Mouse (Mus musculus) lung, embryonic 16.5 days (tissue): Measurements from ENCODE around the gene Tgfbr2. TPM values are rescaled to one million over a fixed set of nuclear protein-coding genes. Genes with fewer than 3 reads are reported as not detected.

ENCODE experiments used
- ATAC-seq: fragments of 200-750 bp; cut with Nextera tagmentation; 2 replicates; pipeline ENCODE4 v1.8.0; 2017; ENCODE audit warnings: low read depth, mild to moderate bottlenecking, moderate library complexity
- H3K27ac ChIP-seq: fragments of 300-500 bp; sonication (generic); 2 replicates; pipeline ENCODE4 v1.5.1; 2014; ENCODE audit warnings: mild to moderate bottlenecking, control low read depth, low read length
- H3K27me3 ChIP-seq: fragments of 300-500 bp; sonication (generic); 2 replicates; pipeline ENCODE4 v1.6.1; 2014; ENCODE audit warnings: low read depth, low read length, mixed read lengths; ENCODE audit not compliant: control insufficient read depth, insufficient read depth
- H3K36me3 ChIP-seq: fragments of 300-500 bp; sonication (generic); 2 replicates; pipeline ENCODE4 v1.6.1; 2014; ENCODE audit warnings: low read length; ENCODE audit not compliant: control insufficient read depth, insufficient read depth
- H3K4me1 ChIP-seq: fragments of 300-500 bp; sonication (generic); replicated peaks from 2 replicates; pipeline ENCODE4 v1.6.1; 2014; ENCODE audit warnings: low read length, mixed read lengths; ENCODE audit not compliant: control insufficient read depth, insufficient read depth
- H3K4me2 ChIP-seq: fragments of 300-500 bp; sonication (generic); 2 replicates; pipeline ENCODE4 v1.6.1; 2014; ENCODE audit warnings: low read depth, low read length, control low read depth
- H3K4me3 ChIP-seq: fragments of 300-500 bp; sonication (generic); 2 replicates; pipeline ENCODE4 v1.5.1; 2014; ENCODE audit warnings: mild to moderate bottlenecking, low read length, control low read depth
- H3K9ac ChIP-seq: fragments of 300-500 bp; sonication (generic); 2 replicates; pipeline ENCODE4 v1.6.1; 2014; ENCODE audit warnings: low read length, control low read depth
- H3K9me3 ChIP-seq: fragments of 300-500 bp; sonication (generic); 2 replicates; pipeline ENCODE4 v1.6.1; 2016; ENCODE audit warnings: low read length; ENCODE audit not compliant: control insufficient read depth
- WGBS: fragments of 180-500 bp; shearing (Covaris S2); extraction: QIAGEN DNeasy Blood & Tissue Kit; methylation state at CpG from one replicate; pipeline ENCODE4 v1.1.7; 2014; 5-methylcytosine and 5-hydroxymethylcytosine counted together
- polyA plus RNA-seq: library from polyadenylated mRNA; unstranded; fragments of >200 nt; fragmentation: Nextera tagmentation; extraction: Ambion mirVana; gene quantifications from 2 replicates; pipeline ENCODE4 v1.2.1, GENCODE M21; 2015

Tgfbr2 gene
- polyA plus RNA-seq, 1 experiment from 2014 or later = 58.0 TPM

GRCm38 (mm10) chr9:116167304-116167880, 7.8 kb downstream of the Tgfbr2 start:
- no peak overlapping the region for H3K4me3 ChIP-seq
- H3K9me3 ChIP-seq = no peaks in the 10 kb centered on the region
- no peaks in the 10 kb centered on the region for H3K27me3 ChIP-seq
- WGBS = 68% methylated on average over 6 of the region's 6 CpGs
- H3K4me2 ChIP-seq = no peak overlapping the region
- H3K4me1 ChIP-seq = peaks cover 25% of the 10 kb centered on the region
- H3K9ac ChIP-seq = no peak overlapping the region
- no peak for ATAC-seq
- H3K36me3 ChIP-seq = no peaks in the 10 kb centered on the region
- no peak overlapping the region for H3K27ac ChIP-seq

GRCm38 (mm10) chr9:116166363-116166762, 8.8 kb downstream of the Tgfbr2 start:
- Histone ChIP-seq H3K36me3 (no peaks in the 10 kb centered on the region), H3K27ac (no peak overlapping the region), H3K4me1 (peaks cover 22% of the 10 kb centered on the region), H3K27me3 (no peaks in the 10 kb centered on the region), H3K4me2 (no peak overlapping the region), H3K4me3 (no peak overlapping the region), H3K9ac (no peak overlapping the region), H3K9me3 (no peaks in the 10 kb centered on the region)
- WGBS = 83% methylated on average over 6 of the region's 6 CpGs
- no peak for ATAC-seq

GRCm38 (mm10) chr9:116163883-116164282, 11.3 kb downstream of the Tgfbr2 start:
- H3K9ac ChIP-seq = no peak overlapping the region
- H3K27me3 ChIP-seq = no peaks in the 10 kb centered on the region
- WGBS = 70% methylated on average over 6 of the region's 6 CpGs
- peaks cover 24% of the 10 kb centered on the region for H3K4me1 ChIP-seq
- no peak for ATAC-seq
- no peak overlapping the region for H3K4me2 ChIP-seq
- no peaks in the 10 kb centered on the region for H3K36me3 ChIP-seq
- no peak overlapping the region for H3K4me3 ChIP-seq
- no peak overlapping the region for H3K27ac ChIP-seq
- no peaks in the 10 kb centered on the region for H3K9me3 ChIP-seq

- Histone ChIP-seq H3K36me3 (no peaks in the 10 kb centered on the region), H3K9ac (no peak overlapping the region), H3K4me1 (peaks cover 19% of the 10 kb centered on the region), H3K9me3 (no peaks in the 10 kb centered on the region), H3K4me2 (no peak overlapping the region), H3K27ac (no peak overlapping the region), H3K27me3 (no peaks in the 10 kb centered on the region), H3K4me3 (no peak overlapping the region)
- ATAC-seq = no peak
- 93% methylated on average over 7 of the region's 7 CpGs for WGBS
These were observed 12.2 kb downstream of the Tgfbr2 start for GRCm38 (mm10) chr9:116162866-116163374.

GRCm38 (mm10) chr9:116160860-116161259, 14.3 kb downstream of the Tgfbr2 start:
- Histone ChIP-seq H3K9ac (no peak overlapping the region), H3K4me3 (no peak overlapping the region), H3K27ac (no peak overlapping the region), H3K9me3 (no peaks in the 10 kb centered on the region), H3K4me1 (peaks cover 19% of the 10 kb centered on the region), H3K27me3 (no peaks in the 10 kb centered on the region), H3K36me3 (peaks cover 3% of the 10 kb centered on the region; the same call in 1 of the 2 replicates), H3K4me2 (no peak overlapping the region)
- peak; percentile 41; the same call in 1 of the 2 replicates for ATAC-seq
- WGBS = 54% methylated on average over 7 of the region's 7 CpGs

GRCm38 (mm10) chr9:116160067-116160466, 15.1 kb downstream of the Tgfbr2 start:
- Histone ChIP-seq H3K4me1 (peaks cover 19% of the 10 kb centered on the region), H3K27me3 (no peaks in the 10 kb centered on the region)
- 85% methylated on average over 3 of the region's 3 CpGs for WGBS

GRCm38 (mm10) chr9:116156501-116156900, 18.7 kb downstream of the Tgfbr2 start:
- Histone ChIP-seq H3K4me2 (no peak overlapping the region), H3K4me1 (peaks cover 26% of the 10 kb centered on the region), H3K27ac (no peak overlapping the region), H3K36me3 (peaks cover 16% of the 10 kb centered on the region), H3K27me3 (no peaks in the 10 kb centered on the region), H3K9ac (no peak overlapping the region), H3K4me3 (no peak overlapping the region), H3K9me3 (peaks cover 4% of the 10 kb centered on the region)
- WGBS = 57% methylated on average over 5 of the region's 5 CpGs
- no peak for ATAC-seq

More at GRCm38 (mm10) chr9:116160067-116160466, 15.1 kb downstream of the Tgfbr2 start:
- peaks cover 11% of the 10 kb centered on the region for H3K36me3 ChIP-seq
- H3K9ac ChIP-seq = no peak overlapping the region
- peaks cover 4% of the 10 kb centered on the region for H3K9me3 ChIP-seq
- H3K4me3 ChIP-seq = no peak overlapping the region
- H3K27ac ChIP-seq = no peak overlapping the region
- H3K4me2 ChIP-seq = no peak overlapping the region
- 0 out of 2 replicates have a peak, but pooled peaks have one; percentile 12 for ATAC-seq

- Histone ChIP-seq H3K9me3 (peaks cover 4% of the 10 kb centered on the region), H3K4me1 (peaks cover 21% of the 10 kb centered on the region), H3K36me3 (peaks cover 17% of the 10 kb centered on the region), H3K4me2 (no peak overlapping the region), H3K4me3 (no peak overlapping the region), H3K27ac (peak overlapping the region; percentile 27; the same call in 1 of the 2 replicates), H3K9ac (no peak overlapping the region), H3K27me3 (no peaks in the 10 kb centered on the region)
- 83% methylated on average over 4 of the region's 4 CpGs for WGBS
- no peak for ATAC-seq
These were observed 22.3 kb downstream of the Tgfbr2 start for GRCm38 (mm10) chr9:116152878-116153277.

- no peak overlapping the region for H3K4me2 ChIP-seq
- peak; percentile 34 for ATAC-seq
These were observed 24.3 kb downstream of the Tgfbr2 start for GRCm38 (mm10) chr9:116150725-116151396.

More at GRCm38 (mm10) chr9:116150725-116151396, 24.3 kb downstream of the Tgfbr2 start:
- Histone ChIP-seq H3K36me3 (peaks cover 15% of the 10 kb centered on the region), H3K4me3 (no peak overlapping the region), H3K27me3 (no peaks in the 10 kb centered on the region), H3K9ac (0 out of 2 replicates have a peak overlapping the region, but pooled peaks have one; percentile 8), H3K27ac (peak overlapping the region; percentile 41; the same call in 1 of the 2 replicates), H3K4me1 (peaks cover 32% of the 10 kb centered on the region), H3K9me3 (peaks cover 4% of the 10 kb centered on the region)
- 28% methylated on average over 7 of the region's 7 CpGs for WGBS
